Mouse (Mus musculus): ENCODE measurements around the gene Galnt7. TPM values are rescaled to one million over a fixed set of nuclear protein-coding genes. Genes with fewer than 3 reads are reported as not detected.

Galnt7 gene
- total and polyA plus RNA-seq, 3 experiments = 26.7 to 33.5 (median 32.7) TPM

GRCm38 (mm10) chr8:57615016-57615657 lies 37.7 kb downstream of the Galnt7 start:
- no peaks in the 10 kb centered on the region for H3K27me3 ChIP-seq (replicated peaks)
- no peak overlapping the region for H3K9ac ChIP-seq (ENCODE audit: insufficient read depth, low read depth)
- H3K27ac ChIP-seq (ENCODE audit: insufficient read depth, low read depth) = no peak overlapping the region
- no peak for TF ChIP-seq TBP (conservative IDR thresholded peaks at IDR 0.05; ENCODE audit: low read depth, low read length)
- TF ChIP-seq GABPA (IDR thresholded peaks at IDR 0.05; ENCODE audit: insufficient replicate concordance, low read depth, low read length) = no peak
- no peak for TF ChIP-seq HCFC1 (IDR thresholded peaks at IDR 0.05; ENCODE audit: low read depth, low read length)
- TF ChIP-seq MAZ (IDR thresholded peaks at IDR 0.05; ENCODE audit: low read depth, low read length) = no peak
- no peak for TF ChIP-seq PAX5 (IDR thresholded peaks at IDR 0.05; ENCODE audit: low read length)
- no peak for TF ChIP-seq ELF1 (IDR thresholded peaks at IDR 0.05; ENCODE audit: low read depth, low read length)
- TF ChIP-seq ZNF384 (IDR thresholded peaks at IDR 0.05; ENCODE audit: low read depth, low read length) = no peak
- TF ChIP-seq NELFE (IDR thresholded peaks at IDR 0.05; ENCODE audit: low read depth, low read length) = no peak
- no peak for TF ChIP-seq USF1 (IDR thresholded peaks at IDR 0.05; ENCODE audit: low read depth, low read length)
- no peak for TF ChIP-seq RCOR1 (conservative IDR thresholded peaks at IDR 0.05; ENCODE audit: low read depth, low read length)
- TF ChIP-seq MAX (IDR thresholded peaks at IDR 0.05; ENCODE audit: low read length) = no peak
- no peak overlapping the region for H3K4me2 ChIP-seq (ENCODE audit: insufficient read depth, low read depth, poor library complexity, severe bottlenecking)
- in situ Hi-C loops (cut with MboI; ENCODE audit: low pct_ligation_motif_present, low pct_unique_long_range_greater_than_20kb, low sequenced_read_pairs) = no loop called here
- H3K36me3 ChIP-seq (replicated peaks in 1 of 2; ENCODE audit: control insufficient read depth in 1 of 2, insufficient read depth in 1 of 2, low read length in 1 of 2) = peaks cover 7 to 23% of the 10 kb centered on the region in 2 experiments
- no peak for DNase-seq (ENCODE audit: extremely low read depth)
- no peak overlapping the region for H3K4me3 ChIP-seq (replicated peaks in 1 of 3; ENCODE audit: low read depth in 2 of 3, low read length in 2 of 3, poor library complexity in 1 of 3)
- H3K79me2 ChIP-seq (replicated peaks; ENCODE audit: control insufficient read depth, extremely low read depth, insufficient read depth, poor library complexity, severe bottlenecking) = peaks cover 6% of the 10 kb centered on the region
- H3K4me1 ChIP-seq (ENCODE audit: control insufficient read depth in 1 of 2, insufficient read depth in 2 of 2) = peaks cover 0 to 52% of the 10 kb centered on the region in 2 experiments; a peak in 2 of 4 replicates
- dilution Hi-C loops (cut with MboI; ENCODE audit: extremely low pct_ligation_motif_present, extremely low pct_unique_long_range_greater_than_20kb, low sequenced_read_pairs) = no loop called here
- H3K9me3 ChIP-seq (replicated peaks; ENCODE audit: low read length) = no peaks in the 10 kb centered on the region

GRCm38 (mm10) chr8:57611419-57611977 lies 41.3 kb downstream of the Galnt7 start:
- Histone ChIP-seq H3K4me1 (ENCODE audit: control insufficient read depth in 1 of 2, insufficient read depth in 2 of 2) (peaks cover 0 to 40% of the 10 kb centered on the region in 2 experiments; a peak in 2 of 4 replicates), H3K27ac (ENCODE audit: insufficient read depth, low read depth) (no peak overlapping the region), H3K9me3 (replicated peaks; ENCODE audit: low read length) (no peaks in the 10 kb centered on the region), H3K79me2 (replicated peaks; ENCODE audit: control insufficient read depth, extremely low read depth, insufficient read depth, poor library complexity, severe bottlenecking) (peaks cover 6% of the 10 kb centered on the region), H3K4me3 (replicated peaks in 1 of 3; ENCODE audit: low read depth in 2 of 3, low read length in 2 of 3, poor library complexity in 1 of 3) (no peak overlapping the region), H3K4me2 (ENCODE audit: insufficient read depth, low read depth, poor library complexity, severe bottlenecking) (no peak overlapping the region), H3K9ac (ENCODE audit: insufficient read depth, low read depth) (no peak overlapping the region), H3K36me3 (replicated peaks in 1 of 2; ENCODE audit: control insufficient read depth in 1 of 2, insufficient read depth in 1 of 2, low read length in 1 of 2) (peaks cover 7 to 22% of the 10 kb centered on the region in 2 experiments), H3K27me3 (replicated peaks) (no peaks in the 10 kb centered on the region)
- in situ Hi-C loops (cut with MboI; ENCODE audit: low pct_ligation_motif_present, low pct_unique_long_range_greater_than_20kb, low sequenced_read_pairs) = no loop called here
- TF ChIP-seq RAD21 (IDR thresholded peaks at IDR 0.05; ENCODE audit: low read depth, low read length) (no peak), BHLHE40 (IDR thresholded peaks at IDR 0.05; ENCODE audit: low read depth, low read length) (no peak), GABPA (IDR thresholded peaks at IDR 0.05; ENCODE audit: insufficient replicate concordance, low read depth, low read length) (no peak), CHD2 (IDR thresholded peaks at IDR 0.05; ENCODE audit: low read length) (no peak), NRF1 (IDR thresholded peaks at IDR 0.05; ENCODE audit: low read depth, low read length) (no peak), USF2 (conservative IDR thresholded peaks at IDR 0.05; ENCODE audit: low read depth, low read length) (no peak), SMC3 (IDR thresholded peaks at IDR 0.05; ENCODE audit: low read depth, low read length) (no peak), ZNF384 (IDR thresholded peaks at IDR 0.05; ENCODE audit: low read depth, low read length) (no peak), SIN3A (IDR thresholded peaks at IDR 0.05; ENCODE audit: low read length) (no peak), KAT2A (IDR thresholded peaks at IDR 0.05; ENCODE audit: insufficient replicate concordance, low read length) (no peak), POLR2AphosphoS2 (IDR thresholded peaks at IDR 0.05; ENCODE audit: low read depth, low read length) (no peak), HCFC1 (IDR thresholded peaks at IDR 0.05; ENCODE audit: low read depth, low read length) (no peak), PAX5 (IDR thresholded peaks at IDR 0.05; ENCODE audit: low read length) (no peak), TCF12 (IDR thresholded peaks at IDR 0.05; ENCODE audit: low read depth, low read length) (no peak), MYC (IDR thresholded peaks at IDR 0.05; ENCODE audit: low read depth, low read length) (no peak), MAFK (IDR thresholded peaks at IDR 0.05; ENCODE audit: insufficient replicate concordance, low read length) (no peak), JUN (IDR thresholded peaks at IDR 0.05; ENCODE audit: insufficient read depth, low read depth, low read length) (no peak), MEF2A (IDR thresholded peaks at IDR 0.05; ENCODE audit: borderline replicate concordance, low read depth, low read length) (no peak), IRF4 (IDR thresholded peaks at IDR 0.05; ENCODE audit: low read depth, low read length) (no peak)
- dilution Hi-C loops (cut with MboI; ENCODE audit: extremely low pct_ligation_motif_present, extremely low pct_unique_long_range_greater_than_20kb, low sequenced_read_pairs) = no loop called here
- no peak for DNase-seq (ENCODE audit: extremely low read depth)

All from CH12.LX (cell line).